Mouse (Mus musculus) regulatory T cell (primary cell): Measurements from ENCODE around the gene Ak1.

Source experiments
- in situ Hi-C: fragments of 300-600 bp; cut with MboI, MseI; formaldehyde crosslinking; loops from one replicate; pipeline ENCODE4 v1.15.1; 2025; ENCODE audit warnings: high pct_unique_total_duplicates

Ak1 gene

GRCm38 (mm10) chr2:32599409-32599808 lies 22.1 kb upstream of the Ak1 start, which contains the start of gene St6galnac6:
Gene St6galnac6 (plus strand): TSS chr2:32599709.
- in situ Hi-C loops, result no loop called here

DNA sequence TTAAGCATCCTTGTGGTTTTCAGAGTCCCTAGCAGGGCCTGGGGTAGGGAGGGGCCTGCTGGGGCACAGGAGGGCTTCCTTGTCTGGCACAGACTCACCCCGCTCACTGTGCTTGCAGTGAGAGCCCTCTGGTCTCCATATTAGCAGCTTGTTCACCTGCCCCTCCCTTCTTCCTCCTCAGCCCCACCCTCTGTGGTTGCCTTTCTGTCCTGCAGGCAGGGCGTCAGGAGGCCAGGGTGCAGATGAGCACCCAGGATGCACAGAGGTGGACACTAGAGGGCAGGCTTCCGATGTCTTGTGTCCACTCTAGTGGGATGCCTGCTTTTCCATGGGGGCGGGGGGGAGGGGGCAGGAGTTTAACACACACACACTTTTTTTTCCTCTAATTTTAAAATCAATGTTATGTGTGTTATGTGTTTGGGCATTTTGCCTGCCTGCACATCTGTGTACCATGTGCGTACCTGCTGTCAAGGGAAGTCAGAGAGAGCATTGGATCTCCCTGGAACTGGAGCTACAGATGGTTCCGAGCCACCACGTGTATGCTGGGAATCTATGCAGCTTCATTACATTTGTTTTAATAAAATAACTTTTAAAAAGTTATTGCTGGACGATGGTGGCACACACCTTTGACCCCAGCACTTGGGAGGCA lies 20.0 kb upstream of the Ak1 start:
- in situ Hi-C loops, result no loop called here

GRCm38 (mm10) chr2:32602600-32603054 lies 18.9 kb upstream of the Ak1 start:
- in situ Hi-C loops, result no loop called here

DNA sequence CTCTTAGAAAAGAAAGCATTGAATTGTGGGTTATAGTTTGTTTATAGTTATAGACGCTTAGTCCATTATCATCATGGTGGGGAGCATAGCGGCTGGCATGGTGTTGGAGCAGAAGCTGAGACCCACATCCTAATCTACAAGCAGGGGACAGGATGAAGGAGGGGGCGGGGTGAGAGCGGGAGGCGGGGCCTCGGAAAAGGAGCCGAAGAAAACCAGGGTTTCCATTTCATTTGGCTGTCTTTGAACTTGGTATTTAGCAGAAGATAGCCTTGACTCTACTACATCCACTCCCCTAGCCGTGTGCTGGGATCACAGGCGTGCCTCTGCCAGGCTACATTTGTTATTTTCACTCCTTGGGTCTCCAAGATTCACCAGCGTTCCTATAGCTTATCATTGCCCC lies 16.9 kb upstream of the Ak1 start:
- in situ Hi-C loops, result no loop called here

GRCm38 (mm10) chr2:32606161-32607142 lies 15.1 kb upstream of the Ak1 start:
- in situ Hi-C loops, result no loop called here

GRCm38 (mm10) chr2:32607262-32607947 lies 14.2 kb upstream of the Ak1 start:
- in situ Hi-C loops, result no loop called here

GRCm38 (mm10) chr2:32608141-32608777 lies 13.3 kb upstream of the Ak1 start:
- in situ Hi-C loops, result no loop called here

GRCm38 (mm10) chr2:32608778-32609435 lies 12.7 kb upstream of the Ak1 start:
- in situ Hi-C loops, result no loop called here

- in situ Hi-C loops, result no loop called here
Measured at GRCm38 (mm10) chr2:32610610-32611229, 10.8 kb upstream of the Ak1 start.

DNA sequence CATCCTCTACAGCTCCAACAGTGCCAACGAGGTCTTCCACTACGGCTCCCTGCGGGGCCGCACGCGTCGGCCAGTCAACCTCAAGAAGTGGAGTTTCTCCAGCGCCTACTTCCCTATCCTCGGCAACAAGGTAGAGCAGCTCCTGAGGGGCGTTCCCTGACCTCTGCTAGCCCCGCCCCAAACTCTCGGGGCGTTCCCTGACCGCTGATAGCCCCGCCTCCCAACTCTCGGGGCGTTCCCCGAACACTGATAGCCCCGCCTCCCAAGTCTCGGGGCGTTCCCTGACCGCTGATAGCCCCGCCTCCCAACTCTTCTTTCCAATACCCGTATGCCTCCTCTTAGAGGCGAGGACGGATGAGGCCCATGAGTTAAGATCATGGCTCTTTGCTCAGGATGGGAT lies 9.3 kb upstream of the Ak1 start:
- in situ Hi-C loops, result no loop called here

DNA sequence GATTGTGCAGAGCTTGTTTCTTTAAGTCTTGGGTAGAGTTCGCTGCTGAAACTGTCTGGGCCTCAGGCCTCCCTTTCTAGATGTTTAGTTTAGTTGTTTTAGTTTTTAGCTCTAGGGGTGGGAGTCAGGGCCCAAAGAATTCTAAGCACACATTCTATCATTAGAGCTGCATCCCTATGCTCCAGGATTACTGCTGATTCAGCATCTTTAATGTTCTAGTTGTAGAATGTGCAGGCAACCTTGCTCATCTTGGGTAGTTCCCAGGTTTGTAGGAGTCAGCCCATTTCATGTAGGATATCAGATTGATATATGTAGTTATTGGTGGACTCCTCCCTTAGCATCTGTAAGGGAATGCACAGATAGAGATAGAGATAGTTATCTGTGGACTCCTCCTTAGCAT lies 4.4 kb upstream of the Ak1 start:
- in situ Hi-C loops, result no loop called here

GRCm38 (mm10) chr2:32617601-32618000 lies 4.0 kb upstream of the Ak1 start:
- in situ Hi-C loops, result no loop called here

DNA sequence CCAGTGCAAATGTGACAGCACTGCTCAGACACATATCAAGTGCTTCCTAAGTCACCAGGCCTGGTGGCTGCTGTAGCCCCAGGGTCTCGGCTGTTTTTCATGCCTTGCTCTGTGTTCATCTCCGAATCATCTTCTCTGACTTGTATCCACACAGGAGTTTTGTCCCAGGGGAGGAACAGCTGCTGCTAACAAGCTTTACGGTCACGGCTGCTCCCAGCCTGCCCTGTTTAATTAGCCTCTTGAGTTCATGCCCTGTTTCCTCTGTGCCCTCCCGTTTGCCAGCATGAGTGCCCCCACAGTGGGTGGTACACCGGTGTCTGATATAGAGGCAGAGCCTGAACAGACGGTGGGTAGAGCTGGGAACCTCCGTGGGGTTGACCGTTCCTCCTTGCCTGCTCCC lies 3.5 kb upstream of the Ak1 start:
- in situ Hi-C loops, result no loop called here

GRCm38 (mm10) chr2:32620682-32621516 lies 659 bp upstream of the Ak1 start:
- in situ Hi-C loops, result no loop called here

GRCm38 (mm10) chr2:32624111-32624748 lies 2.7 kb downstream of the Ak1 start:
- in situ Hi-C loops, result no loop called here

DNA sequence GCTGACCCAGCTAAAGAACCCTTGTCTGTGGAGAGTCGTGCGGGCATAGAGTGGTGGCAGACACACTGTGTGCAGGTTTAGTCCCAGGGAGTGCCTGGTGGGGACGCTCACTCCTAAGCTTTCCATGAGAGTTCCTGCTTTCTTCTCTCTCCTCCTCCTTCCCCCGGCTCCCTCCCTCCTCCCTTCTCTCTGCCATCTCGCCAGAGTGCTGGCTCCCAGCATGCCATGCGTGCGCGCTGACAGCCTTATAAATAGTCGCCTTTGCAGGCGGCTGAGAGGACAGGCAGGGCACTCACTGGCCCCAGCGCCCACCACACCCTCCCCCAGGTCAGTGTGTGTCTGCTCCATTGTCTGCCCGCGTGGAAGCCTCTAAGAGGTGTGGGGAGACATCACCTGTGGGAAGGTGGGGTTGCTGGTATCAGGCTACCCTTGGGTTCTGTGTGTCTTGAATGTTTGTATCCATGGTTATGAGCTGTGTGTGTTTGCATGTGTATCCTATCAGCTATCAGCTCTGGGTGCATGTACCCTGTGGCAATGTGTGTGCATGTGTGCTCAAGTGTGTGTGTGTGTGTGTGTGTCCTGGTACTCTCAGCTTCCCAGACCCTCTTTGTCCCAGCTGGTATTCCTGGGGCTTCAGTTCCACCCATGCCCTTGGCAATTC lies 3.8 kb downstream of the Ak1 start:
- in situ Hi-C loops, result no loop called here

DNA sequence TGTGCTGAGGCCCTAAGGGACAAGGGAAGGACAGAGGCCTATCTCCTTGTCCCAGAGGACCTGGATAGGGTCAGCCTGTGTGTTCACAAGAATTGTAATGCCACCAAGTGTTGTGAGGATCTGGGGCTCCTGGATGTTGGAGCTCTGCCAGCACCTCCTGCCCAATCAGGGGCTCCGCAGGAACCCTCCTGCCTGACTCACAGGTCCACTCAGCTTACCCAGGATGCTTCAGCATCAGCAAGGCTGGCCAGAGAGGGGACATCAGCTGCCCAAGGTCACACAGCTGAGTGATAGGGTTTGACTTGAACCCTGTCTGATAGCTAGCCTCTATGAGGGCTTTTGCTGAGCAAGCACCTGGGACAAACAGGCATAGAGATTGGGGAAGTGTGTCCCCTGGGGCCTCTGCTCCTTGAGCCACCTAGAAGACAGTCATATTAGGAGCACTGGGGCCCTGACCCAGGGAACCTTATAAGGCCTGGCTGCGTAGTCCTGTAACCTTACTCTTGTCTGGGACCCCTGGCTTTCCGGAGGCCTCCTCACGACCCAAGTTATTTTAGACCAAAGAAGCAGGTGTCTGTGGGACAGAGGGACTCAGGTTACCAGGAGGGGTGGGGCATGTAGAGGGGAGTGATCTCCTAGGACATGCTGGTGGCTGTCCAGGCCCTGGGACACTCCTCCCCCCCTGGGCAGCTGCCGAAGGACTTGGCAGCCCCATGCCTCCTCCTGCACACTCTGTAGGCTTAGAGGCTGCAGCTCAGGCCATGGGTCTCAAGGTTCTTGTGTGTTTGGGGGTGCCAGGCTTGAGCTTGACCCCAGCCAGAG lies 4.5 kb downstream of the Ak1 start:
- in situ Hi-C loops, result no loop called here
